Mouse (Mus musculus) lung, postnatal 0 days (tissue): ENCODE data around the gene Dnajb8.

Experiments
- CTCF ChIP-seq: IDR thresholded peaks from 2 replicates; pipeline ENCODE4 v1.5.1; 2016; ENCODE audit warnings: antibody characterized with exemption, mild to moderate bottlenecking
- EP300 ChIP-seq: IDR thresholded peaks from 2 replicates; pipeline ENCODE4 v1.6.1; 2016; ENCODE audit warnings: antibody characterized with exemption, mild to moderate bottlenecking, control low read depth

DNA sequence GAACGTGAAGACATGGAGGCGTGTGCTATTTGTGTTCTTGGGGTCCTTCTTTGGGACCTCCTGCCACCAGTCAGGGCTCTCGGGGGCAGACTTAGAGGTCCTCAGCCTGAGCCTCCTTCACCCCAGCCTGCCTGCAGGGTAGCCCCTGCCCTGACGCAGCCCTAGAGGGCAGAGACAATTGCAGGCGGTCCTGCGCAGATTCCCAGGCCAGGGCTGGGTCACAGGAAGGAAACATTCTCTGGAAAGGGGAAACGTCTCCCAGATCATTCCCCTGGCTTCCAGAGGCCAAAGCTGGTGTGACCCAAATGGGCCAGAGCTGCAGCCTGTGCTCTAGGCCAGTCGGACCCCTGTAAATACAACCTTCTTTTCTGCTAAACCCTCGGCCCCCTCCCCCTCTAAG is 16.1 kb upstream of the Dnajb8 start:
- peak; percentile 30 for TF ChIP-seq CTCF
- TF ChIP-seq EP300, result no peak
